ENCODE assay signal across 19 mouse cellular contexts in genomic region chr10:99466695-99467094, GRCm38 (mm10).
DNase-seq lines count a peak whose midpoint lies in the region; ATAC-seq and TF ChIP-seq lines count a peak whose summit lies in the region.
"Had no signal": no experiment of that assay in that cellular context is flagged by ENCODE, and none has a peak within 500 bp of the region (broad histone marks: within the 10 kb centered on the region; RNA-seq: fewer than 3 reads in every experiment).

No protein-coding gene starts in this region.

- no peaks in the 10 kb centered on the region for H3K27me3 ChIP-seq in heart, postnatal 0 days (ENCODE audit: control insufficient read depth, insufficient read depth, low read length)
- no peaks in the 10 kb centered on the region for H3K27me3 ChIP-seq in liver, embryonic 14.5 days (ENCODE audit: control insufficient read depth, insufficient read depth, low read length)
- no peaks in the 10 kb centered on the region for H3K27me3 ChIP-seq in liver, embryonic 11.5 days (replicated peaks; ENCODE audit: control insufficient read depth, insufficient read depth, low read length)
- no peaks in the 10 kb centered on the region for H3K27me3 ChIP-seq in stomach, embryonic 15.5 days (replicated peaks)
- H3K27me3 ChIP-seq in midbrain, postnatal 0 days (ENCODE audit: insufficient read depth, low read length), result no peaks in the 10 kb centered on the region
- H3K27me3 ChIP-seq: forebrain, embryonic 15.5 days; midbrain, embryonic 13.5 days; neural tube, embryonic 15.5 days had no signal

- intact Hi-C loops in gastrocnemius, adult 2 months (cut with DNase I), result loop anchor here (10.0 kb wide), 2 partner anchors 108 to 272 kb away; no protein-coding TSS in a partner anchor

- H3K4me1 ChIP-seq in heart, postnatal 0 days (ENCODE audit: control insufficient read depth, insufficient read depth), result no peaks in the 10 kb centered on the region
- H3K4me1 ChIP-seq in liver, embryonic 14.5 days (replicated peaks; ENCODE audit: control insufficient read depth in 2 of 2, insufficient read depth in 2 of 2, low read length in 1 of 2), result peaks cover 0 to 15% of the 10 kb centered on the region in 2 experiments; a peak in 3 of 4 replicates
- H3K4me1 ChIP-seq in liver, embryonic 11.5 days (replicated peaks; ENCODE audit: control insufficient read depth, insufficient read depth, low read length), result 0 out of 2 replicates have a peak, but pooled peaks cover under 1% of the 10 kb centered on the region
- H3K4me1 ChIP-seq in stomach, embryonic 15.5 days, result no peaks in the 10 kb centered on the region
- H3K4me1 ChIP-seq in midbrain, postnatal 0 days (ENCODE audit: insufficient read depth, low read length), result no peaks in the 10 kb centered on the region

- H3K27ac ChIP-seq in gastrocnemius, adult 2 months, result peak overlapping the region; percentile 71
- peak overlapping the region; percentile 68 for H3K27ac ChIP-seq in heart, postnatal 0 days (ENCODE audit: low read depth)
- H3K27ac ChIP-seq in liver, embryonic 14.5 days, result no peak overlapping the region
- no peak overlapping the region for H3K27ac ChIP-seq in liver, embryonic 11.5 days (ENCODE audit: low read depth, low read length)
- no peak overlapping the region for H3K27ac ChIP-seq in stomach, embryonic 15.5 days
- H3K27ac ChIP-seq in midbrain, postnatal 0 days (ENCODE audit: low read depth, low read length), result no peak overlapping the region
- H3K27ac ChIP-seq: embryonic facial prominence, embryonic 10.5 days; forebrain, embryonic 15.5 days; midbrain, embryonic 13.5 days; neural tube, embryonic 15.5 days had no signal

- H3K9me3 ChIP-seq in heart, postnatal 0 days (replicated peaks; ENCODE audit: control insufficient read depth, low read length), result no peaks in the 10 kb centered on the region
- H3K9me3 ChIP-seq in liver, embryonic 14.5 days (ENCODE audit: control insufficient read depth, low read length), result no peaks in the 10 kb centered on the region
- H3K9me3 ChIP-seq in liver, embryonic 11.5 days (ENCODE audit: control insufficient read depth, low read length), result no peaks in the 10 kb centered on the region
- no peaks in the 10 kb centered on the region for H3K9me3 ChIP-seq in stomach, embryonic 15.5 days
- no peaks in the 10 kb centered on the region for H3K9me3 ChIP-seq in midbrain, postnatal 0 days (ENCODE audit: low read length)
- H3K9me3 ChIP-seq: embryonic facial prominence, embryonic 10.5 days; forebrain, embryonic 15.5 days; midbrain, embryonic 13.5 days; neural tube, embryonic 15.5 days had no signal

- no peak for TF ChIP-seq EP300 in heart, postnatal 0 days (IDR thresholded peaks at IDR 0.05; ENCODE audit: low read depth)
- no peak for TF ChIP-seq EP300 in liver, embryonic 14.5 days (IDR thresholded peaks at IDR 0.05; ENCODE audit: low read depth)

- no peaks in the 10 kb centered on the region for H3K36me3 ChIP-seq in heart, postnatal 0 days (replicated peaks; ENCODE audit: control insufficient read depth, insufficient read depth, low read length)
- H3K36me3 ChIP-seq in liver, embryonic 14.5 days (replicated peaks; ENCODE audit: control insufficient read depth, insufficient read depth, low read depth), result no peaks in the 10 kb centered on the region
- H3K36me3 ChIP-seq in liver, embryonic 11.5 days (ENCODE audit: control insufficient read depth, insufficient read depth, low read length), result no peaks in the 10 kb centered on the region
- H3K36me3 ChIP-seq in stomach, embryonic 15.5 days, result no peaks in the 10 kb centered on the region
- no peaks in the 10 kb centered on the region for H3K36me3 ChIP-seq in midbrain, postnatal 0 days (ENCODE audit: insufficient read depth, low read length)
- H3K36me3 ChIP-seq: embryonic facial prominence, embryonic 10.5 days; forebrain, embryonic 15.5 days; midbrain, embryonic 13.5 days; neural tube, embryonic 15.5 days had no signal

- H3K9ac ChIP-seq in heart, postnatal 0 days (replicated peaks; ENCODE audit: low read depth, low read length), result no peak overlapping the region
- no peak overlapping the region for H3K9ac ChIP-seq in liver, embryonic 14.5 days (replicated peaks)
- H3K9ac ChIP-seq in liver, embryonic 11.5 days (ENCODE audit: low read depth, low read length), result no peak overlapping the region
- H3K9ac ChIP-seq in stomach, embryonic 15.5 days, result no peak overlapping the region
- no peak overlapping the region for H3K9ac ChIP-seq in midbrain, postnatal 0 days (replicated peaks; ENCODE audit: low read length, poor library complexity, severe bottlenecking)
- H3K9ac ChIP-seq: forebrain, embryonic 15.5 days; midbrain, embryonic 13.5 days; neural tube, embryonic 15.5 days had no signal

- no peak overlapping the region for H3K4me3 ChIP-seq in gastrocnemius, adult 2 months
- H3K4me3 ChIP-seq in heart, postnatal 0 days (ENCODE audit: low read depth, low read length), result no peak overlapping the region
- H3K4me3 ChIP-seq in liver, embryonic 14.5 days (ENCODE audit: insufficient read depth in 1 of 2, low read depth in 2 of 2, low read length in 2 of 2), result no peak overlapping the region
- no peak overlapping the region for H3K4me3 ChIP-seq in liver, embryonic 11.5 days (ENCODE audit: low read depth, low read length)
- no peak overlapping the region for H3K4me3 ChIP-seq in stomach, embryonic 15.5 days (replicated peaks)
- H3K4me3 ChIP-seq in midbrain, postnatal 0 days (ENCODE audit: low read depth, low read length), result no peak overlapping the region
- H3K4me3 ChIP-seq: embryonic facial prominence, embryonic 10.5 days; erythroblast, embryonic 14.5 days; forebrain, embryonic 15.5 days; midbrain, embryonic 13.5 days; myocyte; neural tube, embryonic 15.5 days had no signal

- TF ChIP-seq CTCF in gastrocnemius, adult 2 months (IDR thresholded peaks at IDR 0.05), result no peak
- TF ChIP-seq CTCF in heart, postnatal 0 days (IDR thresholded peaks at IDR 0.05; ENCODE audit: low read depth), result no peak
- TF ChIP-seq CTCF in liver, embryonic 14.5 days (IDR thresholded peaks at IDR 0.05; ENCODE audit: low read depth), result no peak
- no peak for TF ChIP-seq CTCF in midbrain, postnatal 0 days (IDR thresholded peaks at IDR 0.05)

- no peak for ATAC-seq in heart, postnatal 0 days (ENCODE audit: insufficient read depth, low read depth)
- no peak for ATAC-seq in liver, embryonic 14.5 days (ENCODE audit: insufficient read depth)
- ATAC-seq in liver, embryonic 11.5 days (replicated peaks; ENCODE audit: low FRiP score), result no peak
- peak; percentile 75 for ATAC-seq in stomach, embryonic 15.5 days (ENCODE audit: insufficient read depth, low FRiP score, low read depth)
- no peak for ATAC-seq in midbrain, postnatal 0 days (ENCODE audit: low FRiP score)
- ATAC-seq: forebrain, embryonic 15.5 days; hindbrain, embryonic 16.5 days; midbrain, embryonic 13.5 days had no signal

- H3K4me2 ChIP-seq in heart, postnatal 0 days (ENCODE audit: low read depth, low read length), result no peak overlapping the region
- H3K4me2 ChIP-seq in liver, embryonic 14.5 days (ENCODE audit: low read depth), result 0 out of 2 replicates have a peak overlapping the region, but pooled peaks have one; percentile 6
- H3K4me2 ChIP-seq in liver, embryonic 11.5 days, result no peak overlapping the region
- no peak overlapping the region for H3K4me2 ChIP-seq in stomach, embryonic 15.5 days
- no peak overlapping the region for H3K4me2 ChIP-seq in midbrain, postnatal 0 days (ENCODE audit: low read depth, low read length, poor library complexity, severe bottlenecking)
- H3K4me2 ChIP-seq: forebrain, embryonic 15.5 days; midbrain, embryonic 13.5 days; neural tube, embryonic 15.5 days had no signal

- no peak for DNase-seq in gastrocnemius, adult 2 months
- no peak for DNase-seq in gastrocnemius, postnatal 10 days
- no peak for DNase-seq in heart, postnatal 0 days (ENCODE audit: low spot score)
- no peak for DNase-seq in heart, adult 18-20 months
- no peak for DNase-seq in liver, embryonic 14.5 days (ENCODE audit: low read depth in 3 of 3, low spot score in 3 of 3)
- no peak for DNase-seq in liver, embryonic 11.5 days (ENCODE audit: low spot score)
- DNase-seq in midbrain, postnatal 0 days (ENCODE audit: low spot score), result no peak
- DNase-seq: cerebellum, adult 11 months; cerebellum, postnatal 25 days; lung, adult 2 months; right cerebral cortex, postnatal 4 days had no signal

- WGBS in heart, postnatal 0 days, result 81% methylated on average over 1 of the region's 1 CpGs
- WGBS in liver, embryonic 14.5 days (ENCODE audit: insufficient replicate concordance), result 63% methylated on average over 1 of the region's 1 CpGs
- 64% methylated on average over 1 of the region's 1 CpGs for WGBS in liver, embryonic 11.5 days
- 77% methylated on average over 1 of the region's 1 CpGs for WGBS in stomach, embryonic 15.5 days
- 94% methylated on average over 1 of the region's 1 CpGs for WGBS in midbrain, postnatal 0 days

Comparison
In these comparisons a context has a peak if more than half of its experiments do, and no peak if none do; other contexts are left out.
1. H3K27ac ChIP-seq: peak in gastrocnemius, adult 2 months (single experiment) and heart, postnatal 0 days (single experiment); none in liver, embryonic 14.5 days (single experiment), liver, embryonic 11.5 days (single experiment), stomach, embryonic 15.5 days (single experiment) and midbrain, postnatal 0 days (single experiment).